Mouse (Mus musculus) T-helper 2 cell (primary cell): ENCODE measurements around the gene Ripk1.

Experiments used
- in situ Hi-C: fragments of 300-600 bp; cut with MboI, MseI; formaldehyde crosslinking; loops from one replicate; pipeline ENCODE4 v1.15.1; 2025; ENCODE audit warnings: high pct_unique_total_duplicates

The Ripk1 gene

DNA sequence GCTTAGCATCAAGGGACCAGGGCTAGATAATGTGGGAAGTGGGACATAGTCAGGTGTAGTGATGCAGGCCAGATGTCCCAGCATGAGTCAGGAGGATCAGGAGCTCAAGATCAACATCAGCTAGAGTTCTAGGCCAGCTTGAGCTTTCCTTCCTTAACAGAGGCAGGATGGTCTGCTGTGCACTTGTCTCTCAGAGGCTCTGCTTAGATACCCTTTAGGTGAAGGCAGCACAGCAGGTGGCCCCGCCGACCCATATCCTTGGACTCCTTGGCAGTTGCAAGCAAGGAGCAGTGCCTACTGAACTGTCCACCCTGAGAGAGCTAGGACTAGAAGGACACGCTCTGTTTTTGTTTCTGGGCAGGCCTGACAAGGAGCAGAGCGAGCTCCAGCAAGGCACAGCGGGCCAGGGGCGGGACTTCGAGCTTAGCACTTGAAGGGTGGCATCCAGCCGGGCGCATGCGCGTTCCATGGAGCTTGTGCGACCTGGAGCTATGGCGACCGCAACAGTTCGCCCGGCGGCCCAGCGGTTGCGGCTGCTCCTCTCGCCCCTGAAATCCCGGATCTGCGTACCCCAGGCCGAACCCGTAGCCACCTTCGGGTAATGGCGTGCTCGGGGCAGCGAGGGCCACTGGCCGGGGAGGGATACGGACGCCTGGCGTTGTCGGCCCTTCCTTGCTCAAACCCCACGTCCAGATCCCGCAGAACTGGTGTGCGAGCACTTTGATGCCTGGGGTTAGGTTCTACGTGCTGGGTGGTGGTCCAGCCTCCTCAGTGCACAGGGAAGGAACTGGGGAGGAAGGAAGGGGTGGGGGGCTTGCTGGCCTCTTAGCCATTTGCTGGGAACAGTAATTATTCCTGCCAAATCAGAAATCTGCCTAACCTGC lies 35.3 kb downstream of the Ripk1 start, which contains the start of gene Bphl:
Gene Bphl, plus strand, starts transcription at position 426 of the 884 bp plus-strand sequence.
- in situ Hi-C loops = no loop called here

DNA sequence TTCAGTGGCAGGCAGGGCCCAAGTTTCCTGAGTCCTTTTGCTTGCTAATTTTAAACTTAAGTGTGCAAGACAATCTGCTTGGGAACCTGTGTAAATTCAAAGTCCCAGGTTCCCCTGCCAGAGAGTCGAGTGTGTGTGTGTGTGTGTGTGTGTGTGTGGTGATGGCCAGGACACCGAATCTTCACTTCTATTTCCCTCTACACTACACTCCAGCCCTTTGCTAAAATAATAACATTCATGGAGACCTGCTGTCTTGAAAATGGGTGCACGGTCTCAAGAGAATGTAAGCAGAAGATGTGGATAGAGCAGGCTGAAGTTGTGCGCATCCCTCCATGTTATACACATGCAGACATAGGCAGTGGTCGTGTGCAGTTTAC lies 35.9 kb downstream of the Ripk1 start:
- in situ Hi-C loops = no loop called here

DNA sequence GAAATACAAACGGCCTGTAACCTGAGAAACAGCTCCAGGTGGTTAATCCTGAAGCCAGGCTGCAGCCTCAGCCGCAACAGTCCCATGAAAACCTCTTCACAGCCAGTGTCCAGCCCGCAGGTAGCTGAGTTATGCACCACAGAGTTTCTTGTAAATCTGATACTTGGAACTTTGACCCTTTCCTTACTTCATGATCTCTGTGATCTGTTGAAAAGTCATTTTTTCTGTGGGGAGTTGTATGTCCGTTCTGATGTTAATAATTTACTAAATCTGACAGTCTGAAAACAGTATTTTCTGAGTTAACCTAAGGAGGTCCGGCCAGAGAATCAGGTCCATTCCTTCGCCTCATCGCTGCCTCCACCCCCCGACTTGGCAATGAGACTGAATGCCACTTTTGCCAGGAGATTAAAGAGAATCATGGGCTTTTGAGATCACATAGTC lies 36.8 kb downstream of the Ripk1 start:
- in situ Hi-C loops = no loop called here

DNA sequence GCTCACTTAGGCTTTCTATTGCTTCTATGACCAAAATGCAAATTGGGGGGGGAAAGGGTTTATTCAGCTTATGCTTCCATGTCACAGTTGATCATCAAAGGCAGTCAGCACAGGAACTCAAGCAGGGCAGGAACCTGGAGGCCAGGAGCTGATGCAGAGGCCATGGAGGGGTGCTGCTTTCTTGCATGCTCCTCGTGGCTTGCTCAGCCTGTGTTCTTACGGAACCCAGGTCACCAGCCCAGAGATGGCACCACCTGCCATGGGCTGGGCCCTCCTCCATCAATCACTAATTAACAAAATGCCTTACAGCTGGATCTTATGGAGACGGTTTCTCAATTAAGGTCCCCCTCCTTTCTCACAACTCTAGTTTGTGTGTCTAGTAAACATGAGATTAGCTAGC lies 37.9 kb downstream of the Ripk1 start:
- in situ Hi-C loops = loop anchor here (10.0 kb wide), 1 partner anchor 115 kb away; no protein-coding TSS in a partner anchor

DNA sequence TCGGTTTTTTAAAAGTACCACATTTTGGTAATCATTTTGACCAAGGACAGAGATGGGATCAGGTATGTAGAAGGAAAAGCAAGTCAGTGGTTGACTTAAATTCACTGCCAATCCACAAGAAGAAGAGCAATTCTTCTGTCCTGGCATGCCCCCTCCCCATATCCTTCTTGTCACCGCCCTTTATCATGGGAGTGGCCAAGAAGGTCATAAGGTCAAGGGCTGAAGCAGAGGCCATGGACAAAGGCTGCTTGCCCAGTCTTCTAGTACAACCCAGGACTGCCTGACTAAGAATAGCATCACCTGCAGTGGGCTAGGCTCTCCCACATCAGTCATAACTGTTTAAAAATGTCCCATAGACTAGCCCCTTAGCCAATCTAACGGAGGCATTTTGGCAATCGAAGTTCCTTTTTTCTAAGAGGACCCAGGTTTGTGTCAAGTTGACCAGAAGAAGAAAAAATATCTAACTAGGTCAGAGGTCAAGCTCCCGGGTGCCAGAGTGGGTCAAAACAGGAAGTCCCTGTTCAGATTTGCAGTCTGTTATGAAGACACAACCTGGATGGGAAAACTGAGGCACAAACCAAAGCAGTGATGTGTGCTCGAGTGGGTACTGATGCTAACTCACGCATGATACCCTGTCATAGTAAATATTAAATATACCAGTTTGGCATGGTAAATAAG lies 41.7 kb downstream of the Ripk1 start:
- in situ Hi-C loops = loop anchor here (10.0 kb wide), 1 partner anchor 111 kb away; no protein-coding TSS in a partner anchor

DNA sequence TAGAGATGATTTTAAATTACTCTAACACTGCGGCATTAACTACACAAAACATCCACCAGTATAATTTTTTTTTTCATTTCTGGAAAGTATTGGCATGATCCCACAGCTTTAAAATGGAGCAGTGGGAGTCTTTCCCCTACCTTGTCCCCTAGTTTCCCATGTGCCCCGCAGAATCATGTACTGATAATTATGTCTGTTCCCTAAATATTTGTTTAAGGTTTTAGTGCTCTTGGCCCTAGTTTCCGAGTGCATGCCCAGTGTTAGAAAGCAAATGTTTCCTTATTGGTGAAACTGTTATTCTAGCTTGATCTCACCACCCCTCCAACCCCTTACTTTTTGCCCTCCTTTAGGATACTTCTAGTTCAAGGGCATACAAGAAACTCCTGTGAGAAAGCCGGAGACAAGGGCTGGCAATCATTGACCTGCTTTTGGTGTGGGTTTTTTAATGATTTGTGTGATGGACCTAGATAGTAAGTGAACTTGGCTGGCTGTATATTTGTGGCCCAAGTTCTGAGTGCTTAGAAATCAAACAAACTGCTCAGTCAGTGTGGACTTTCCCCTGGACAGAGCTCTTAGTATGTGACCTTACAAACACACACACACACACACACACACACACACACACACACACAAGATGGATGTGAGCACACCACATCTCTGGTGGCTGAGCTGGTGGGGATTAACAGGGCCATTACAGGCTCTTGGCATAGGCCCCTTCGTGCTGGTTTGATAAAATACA lies 43.5 kb downstream of the Ripk1 start:
- in situ Hi-C loops = loop anchor here (10.0 kb wide), 1 partner anchor 109 kb away; no protein-coding TSS in a partner anchor

DNA sequence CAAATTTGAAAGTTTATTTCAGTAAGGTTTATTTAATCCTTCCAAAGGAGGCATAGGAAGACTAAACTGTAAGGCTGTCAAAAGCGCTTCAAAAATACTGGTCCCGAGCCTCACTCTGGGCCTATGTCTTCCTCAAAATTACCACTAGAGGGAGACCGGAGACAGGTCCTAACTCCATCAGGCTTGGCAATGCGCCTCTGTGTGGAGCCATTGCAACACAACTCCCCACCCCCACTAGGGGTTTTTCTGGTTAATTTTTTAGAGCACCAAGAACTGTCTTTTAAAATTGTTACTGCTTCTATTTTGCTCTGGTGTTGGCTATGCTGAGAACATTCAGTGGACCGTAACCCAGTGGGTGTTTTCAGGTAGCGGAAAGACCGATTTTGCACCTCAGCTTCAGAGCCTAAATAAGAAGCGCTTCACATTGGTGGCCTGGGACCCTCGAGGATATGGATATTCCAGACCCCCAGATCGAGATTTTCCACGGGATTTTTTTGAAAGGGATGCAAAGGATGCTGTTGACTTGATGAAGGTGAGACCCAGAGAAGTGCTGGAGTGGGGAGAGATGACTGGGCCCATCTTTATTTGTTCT lies 44.4 kb downstream of the Ripk1 start:
- in situ Hi-C loops = loop anchor here (10.0 kb wide), 1 partner anchor 108 kb away; no protein-coding TSS in a partner anchor

DNA sequence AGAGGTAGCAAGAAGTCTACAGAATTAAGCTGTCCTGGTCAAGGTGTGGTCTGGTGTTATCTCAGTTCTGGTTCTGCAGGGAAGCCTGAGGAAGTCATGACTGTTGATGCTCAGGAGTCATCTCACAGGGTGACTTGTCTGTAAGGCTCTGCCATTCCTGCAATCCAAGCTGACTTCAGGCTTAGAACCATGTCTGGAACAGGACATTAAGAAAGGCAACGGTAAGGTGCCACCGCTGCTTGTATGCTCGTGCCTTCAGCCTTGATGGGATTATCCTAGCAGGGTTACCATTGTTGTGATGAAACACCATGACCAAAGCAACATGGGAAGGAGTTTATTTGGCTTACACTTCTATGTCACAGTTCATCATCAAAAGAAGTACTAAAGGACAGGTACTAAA lies 45.4 kb downstream of the Ripk1 start:
- in situ Hi-C loops = loop anchor here (10.0 kb wide), 1 partner anchor 107 kb away; no protein-coding TSS in a partner anchor

DNA sequence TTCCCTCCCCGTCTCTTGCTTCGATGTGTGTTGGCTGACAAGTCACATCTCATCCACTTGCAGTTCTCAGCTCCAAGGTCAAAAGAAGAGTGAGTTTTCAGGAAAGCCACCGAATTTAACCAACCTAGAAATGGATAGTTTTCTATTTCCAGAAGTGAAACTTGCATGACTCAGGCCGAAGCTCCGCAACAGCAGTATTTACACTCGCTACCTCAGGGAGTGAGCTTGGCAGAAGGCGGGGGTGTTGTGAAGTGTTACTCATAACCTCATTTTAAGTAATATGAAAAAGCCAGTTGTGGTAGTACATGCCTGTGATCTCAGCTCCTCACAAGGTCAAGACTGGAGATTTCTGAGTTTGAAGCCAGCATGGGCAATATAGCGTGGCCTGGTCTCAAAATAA lies 48.3 kb downstream of the Ripk1 start:
- in situ Hi-C loops = loop anchor here (25.0 kb wide), 1 partner anchor 812 kb away; no protein-coding TSS in a partner anchor

DNA sequence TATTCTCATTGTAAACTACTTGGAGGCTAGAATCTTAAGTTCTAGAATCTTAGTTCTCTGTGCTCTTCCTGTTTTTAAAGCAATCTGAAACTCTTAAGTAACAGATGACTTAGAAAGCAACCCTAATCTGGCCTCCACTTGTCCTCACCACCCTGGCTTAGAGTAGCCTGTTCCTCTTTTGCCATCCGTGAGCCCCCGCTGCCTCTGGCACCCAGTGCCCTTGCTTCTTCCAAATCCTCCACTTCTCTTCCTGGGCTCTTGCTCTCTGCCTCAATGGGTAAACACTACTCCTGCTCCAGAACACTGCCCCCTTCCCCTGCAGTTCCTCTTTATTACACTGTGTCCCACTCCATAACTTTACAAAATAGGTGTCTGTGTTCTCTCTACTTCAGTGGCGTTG lies 49.5 kb downstream of the Ripk1 start:
- in situ Hi-C loops = loop anchor here (25.0 kb wide), 1 partner anchor 811 kb away; no protein-coding TSS in a partner anchor

DNA sequence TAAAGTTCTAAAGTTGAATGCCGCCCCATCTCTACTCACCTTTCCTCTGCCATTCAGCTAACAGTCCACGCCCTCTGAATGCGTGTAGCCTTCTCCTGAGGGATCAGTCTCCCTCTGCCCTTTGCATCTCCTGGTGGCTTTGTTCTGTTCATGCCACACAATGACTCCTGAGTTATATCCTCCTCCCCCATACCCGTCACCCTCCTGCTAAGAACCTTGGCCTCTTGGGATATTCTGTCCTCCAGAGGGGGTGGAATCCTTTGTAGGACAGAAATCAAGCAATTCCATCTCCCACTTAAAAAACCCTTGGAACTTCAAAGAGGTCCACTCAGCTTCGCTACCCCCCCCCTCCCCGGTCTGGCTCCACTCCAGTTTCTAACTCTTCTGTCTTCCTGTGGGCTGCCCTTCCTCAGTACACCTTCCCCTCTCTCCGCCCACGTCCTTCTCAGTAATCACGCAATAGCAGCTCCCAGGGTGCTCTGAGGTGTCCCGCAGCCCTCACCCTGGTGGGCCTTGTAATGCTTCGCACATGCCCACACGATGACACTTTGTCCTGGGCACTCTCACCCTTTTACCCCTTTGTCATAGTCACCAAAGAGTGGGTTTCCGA lies 51.6 kb downstream of the Ripk1 start:
- in situ Hi-C loops = loop anchor here (25.0 kb wide), 1 partner anchor 809 kb away; no protein-coding TSS in a partner anchor

DNA sequence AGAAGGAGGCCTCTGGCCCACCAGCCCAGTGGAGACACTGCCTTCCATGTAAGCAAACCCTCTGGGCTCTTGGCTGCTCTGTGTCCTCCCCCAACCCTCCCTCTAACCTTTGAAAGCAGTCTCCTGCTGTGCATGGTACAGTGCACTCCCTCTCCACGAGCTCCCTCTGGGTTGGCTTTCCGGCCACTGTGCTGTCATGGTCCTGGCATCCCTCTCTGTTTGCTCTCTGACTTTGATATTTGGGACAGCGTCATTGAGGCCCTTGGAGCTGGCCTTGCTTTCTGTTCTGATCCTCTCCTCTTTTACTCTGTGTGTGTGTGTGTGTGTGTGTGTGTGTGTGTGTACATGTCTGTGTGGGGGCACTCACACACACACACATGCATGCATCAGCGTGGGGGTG lies 52.2 kb downstream of the Ripk1 start:
- in situ Hi-C loops = loop anchor here (25.0 kb wide), 1 partner anchor 808 kb away; no protein-coding TSS in a partner anchor

DNA sequence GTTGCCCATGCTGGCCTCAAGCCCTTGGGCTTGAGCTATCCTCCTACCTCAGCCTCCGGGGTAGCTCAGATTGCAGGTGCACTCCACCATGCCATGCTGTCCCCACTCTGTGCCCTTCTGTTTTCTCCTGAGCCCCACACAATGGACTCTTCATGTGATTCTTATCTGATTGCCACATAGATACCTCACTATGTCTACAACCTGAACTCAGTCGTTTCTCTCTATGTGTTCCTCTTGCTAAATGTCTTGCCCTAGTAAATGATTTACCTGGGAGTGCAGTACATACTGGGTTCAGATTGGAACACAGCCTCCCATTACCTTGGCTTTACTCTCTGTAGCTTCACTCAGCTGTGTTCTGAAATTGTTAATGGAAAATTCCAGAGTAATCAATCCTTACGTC lies 52.8 kb downstream of the Ripk1 start:
- in situ Hi-C loops = loop anchor here (25.0 kb wide), 1 partner anchor 807 kb away; no protein-coding TSS in a partner anchor

DNA sequence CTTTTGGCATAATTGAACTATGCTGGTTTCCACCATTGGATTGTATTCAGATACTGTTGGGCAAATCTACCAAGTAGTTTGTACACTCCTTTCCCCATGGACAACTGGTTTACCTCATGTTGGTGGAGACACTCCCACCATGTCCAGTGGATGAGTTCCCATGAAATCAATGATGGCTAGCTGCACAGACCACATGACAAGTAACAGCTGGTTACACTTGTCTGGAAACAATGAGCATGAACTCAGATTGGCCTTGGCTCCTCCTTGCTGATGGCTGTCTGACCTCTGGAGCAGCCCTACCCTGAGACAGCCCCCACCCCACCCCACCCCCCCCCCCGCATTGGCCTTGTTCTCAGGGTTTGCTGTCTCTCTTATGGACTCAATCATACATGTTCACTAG lies 55.1 kb downstream of the Ripk1 start:
- in situ Hi-C loops = loop anchor here (25.0 kb wide), 1 partner anchor 805 kb away; no protein-coding TSS in a partner anchor

DNA sequence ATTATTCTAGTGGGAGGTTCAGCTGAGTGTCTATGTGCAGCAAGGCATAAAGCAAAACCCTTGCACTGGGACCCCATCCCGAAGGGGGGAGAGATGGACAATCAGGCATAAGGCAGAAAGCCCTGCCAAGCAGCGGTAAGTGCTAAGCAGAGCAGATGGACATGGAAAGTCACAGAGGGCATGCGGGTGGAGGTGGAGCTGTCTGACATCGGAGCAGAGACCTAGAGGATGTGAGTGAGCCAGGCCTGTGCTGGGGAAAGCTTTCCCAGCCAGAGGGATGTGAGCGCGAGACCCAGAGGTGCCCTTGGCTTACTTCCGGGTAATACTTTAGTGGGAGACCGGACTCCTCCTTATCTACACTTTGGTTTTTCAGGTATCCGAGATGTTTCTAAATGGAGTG lies 57.9 kb downstream of the Ripk1 start:
- in situ Hi-C loops = loop anchor here (25.0 kb wide), 1 partner anchor 802 kb away; no protein-coding TSS in a partner anchor

DNA sequence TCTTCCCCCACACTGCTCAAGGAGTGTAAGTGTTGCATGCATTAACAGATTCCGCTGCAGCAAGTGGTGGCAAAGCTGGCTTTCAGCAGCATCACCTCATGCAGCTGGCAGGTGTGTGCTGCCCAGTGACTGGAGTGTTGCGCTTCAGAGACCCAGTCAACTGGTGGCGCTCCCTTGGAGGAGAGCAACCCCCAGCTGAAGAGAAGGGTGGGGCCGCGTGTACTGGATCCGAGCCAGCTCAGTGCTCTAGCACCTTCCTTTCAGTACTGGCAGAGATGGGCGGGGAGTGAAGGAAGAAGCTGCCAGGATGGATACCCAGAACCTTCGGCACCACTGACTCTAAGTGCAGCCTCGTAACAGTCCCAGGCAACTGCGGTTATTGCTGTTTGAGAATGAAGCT lies 60.3 kb downstream of the Ripk1 start:
- in situ Hi-C loops = loop anchor here (25.0 kb wide), 1 partner anchor 800 kb away; no protein-coding TSS in a partner anchor

DNA sequence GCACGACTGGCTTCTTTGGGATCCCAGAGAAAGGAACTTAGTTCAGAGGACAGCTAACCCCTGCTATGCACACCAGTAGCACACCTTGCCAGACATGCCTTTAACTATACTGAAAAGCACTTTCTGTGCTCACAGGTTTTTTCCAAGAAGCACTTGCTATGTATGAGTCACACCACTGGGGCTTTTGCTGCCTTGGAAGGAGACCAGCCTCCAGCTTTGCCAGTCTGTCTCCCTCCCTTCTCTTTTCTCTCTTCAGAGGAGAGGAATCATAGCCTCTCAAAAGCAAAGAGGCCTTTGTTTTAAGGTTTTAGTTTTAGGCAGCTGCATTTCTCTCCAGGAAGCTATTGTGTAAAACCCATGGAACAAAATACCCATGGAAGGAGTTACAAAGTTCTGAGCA lies 64.2 kb downstream of the Ripk1 start:
- in situ Hi-C loops = loop anchor here (25.0 kb wide), 1 partner anchor 796 kb away; no protein-coding TSS in a partner anchor

DNA sequence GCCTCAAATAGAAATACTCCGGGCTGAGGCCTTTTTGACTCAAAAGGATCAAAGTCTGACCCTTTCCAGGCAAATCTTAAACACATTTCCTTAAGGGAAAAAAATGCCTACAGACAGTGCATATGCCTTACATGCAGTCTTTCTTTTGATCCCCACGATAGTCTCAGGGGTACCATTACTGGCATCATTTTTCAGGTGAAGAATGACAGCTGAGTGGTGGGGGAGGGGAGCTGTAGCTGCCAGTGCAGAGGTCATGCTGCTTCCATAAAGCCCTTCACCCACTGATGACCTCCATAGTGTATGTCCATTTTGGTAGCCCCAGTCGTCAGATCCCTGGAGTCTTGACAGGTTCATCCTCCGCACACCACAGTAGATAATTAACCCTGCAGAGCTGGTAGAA lies 68.1 kb downstream of the Ripk1 start:
- in situ Hi-C loops = loop anchor here (25.0 kb wide), 1 partner anchor 792 kb away; no protein-coding TSS in a partner anchor

DNA sequence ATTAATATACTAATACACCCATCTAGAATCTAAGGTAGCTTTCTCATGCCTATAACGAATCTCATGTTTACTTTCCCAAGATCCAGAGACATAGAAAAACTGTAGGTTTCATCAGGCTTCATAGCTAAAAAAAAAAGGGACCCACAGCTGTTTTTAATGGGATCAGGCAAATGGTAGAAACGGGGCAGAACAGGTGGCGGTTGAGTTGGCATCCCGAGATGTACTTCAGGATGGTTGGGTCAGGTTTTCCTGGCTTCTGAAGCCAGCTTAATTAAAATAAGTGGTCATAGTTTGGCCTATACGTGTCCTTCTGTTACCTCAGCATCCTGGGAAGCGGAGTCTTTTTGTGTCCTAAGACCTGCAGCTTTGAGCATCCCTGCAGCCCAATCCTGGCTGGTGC lies 69.7 kb downstream of the Ripk1 start:
- in situ Hi-C loops = loop anchor here (25.0 kb wide), 1 partner anchor 790 kb away; no protein-coding TSS in a partner anchor

DNA sequence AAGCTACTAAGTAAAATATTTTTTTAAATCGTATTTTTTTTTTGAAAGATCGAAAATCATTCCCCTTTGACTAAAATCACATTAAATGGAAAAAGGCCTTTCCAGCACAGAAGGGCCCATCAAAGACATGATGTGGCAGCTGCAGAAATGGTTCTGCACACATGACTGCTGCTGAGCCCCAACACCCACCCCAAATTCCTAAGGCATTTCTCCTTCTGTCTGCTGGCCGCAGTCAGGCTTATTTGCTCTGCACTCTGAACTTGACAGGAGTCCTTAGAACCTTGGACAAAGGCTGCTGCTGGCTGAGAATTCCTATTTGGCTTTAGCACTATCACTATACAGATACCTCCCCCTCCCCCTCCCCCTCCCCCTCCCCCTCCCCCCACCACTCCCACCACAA lies 70.7 kb downstream of the Ripk1 start:
- in situ Hi-C loops = loop anchor here (25.0 kb wide), 1 partner anchor 789 kb away; no protein-coding TSS in a partner anchor
